In the genomic region with DNA sequence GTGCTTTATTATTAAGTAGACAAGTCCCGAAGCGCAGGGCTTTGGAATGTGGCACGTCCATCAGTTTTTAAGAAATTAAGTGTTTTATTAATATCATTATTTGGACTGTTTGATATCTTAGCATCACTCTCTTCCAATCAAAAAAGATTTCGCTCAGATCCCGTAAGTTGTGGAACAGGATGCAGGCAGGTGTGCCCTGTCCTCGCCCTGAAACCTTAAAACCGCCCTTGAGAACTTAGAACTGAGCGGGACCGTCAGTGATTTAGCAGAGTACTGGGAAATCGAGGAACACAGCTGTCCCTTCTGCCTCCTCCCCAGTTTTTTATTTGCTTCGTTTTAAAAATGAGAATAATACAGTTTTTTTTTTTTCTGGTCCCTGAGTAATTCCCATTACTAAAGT, we compare ENCODE assay signal across 9 mouse cellular contexts. TPM values are rescaled to one million over a fixed set of nuclear protein-coding genes. Genes with fewer than 3 reads are reported as not detected.
A peak's percentile ranks its signal among the peaks of the same experiment; 100 is the strongest.
DNase-seq lines count a peak whose midpoint lies in the region; ATAC-seq and TF ChIP-seq lines count a peak whose summit lies in the region.
"Had no signal": no experiment of that assay in that cellular context is flagged by ENCODE, and none has a peak within 500 bp of the region (broad histone marks: within the 10 kb centered on the region; RNA-seq: fewer than 3 reads in every experiment).

No protein-coding gene starts in this region.

- H3K27me3 ChIP-seq in neural tube, embryonic 12.5 days (replicated peaks), result no peaks in the 10 kb centered on the region

- WGBS in neural tube, embryonic 12.5 days, result 4% methylated on average over 11 of the region's 11 CpGs

- H3K4me1 ChIP-seq in brown adipose tissue, adult 24 weeks (ENCODE audit: control insufficient read depth, insufficient read depth, insufficient read length, low read length), result peaks cover 3% of the 10 kb centered on the region; the same call in 1 of the 2 replicates
- H3K4me1 ChIP-seq in neural tube, embryonic 12.5 days, result peaks cover 13% of the 10 kb centered on the region

- peak overlapping the region; percentile 94 for H3K27ac ChIP-seq in layer of hippocampus, adult 2 months
- H3K27ac ChIP-seq in brown adipose tissue, adult 24 weeks (replicated peaks; ENCODE audit: low read depth, low read length), result no peak overlapping the region
- H3K27ac ChIP-seq in neural tube, embryonic 12.5 days, result 0 out of 2 replicates have a peak overlapping the region, but pooled peaks have one; percentile 62

- peak overlapping the region; percentile 86 for H3K4me3 ChIP-seq in layer of hippocampus, adult 2 months
- peak overlapping the region; percentile 73 for H3K4me3 ChIP-seq in brown adipose tissue, adult 24 weeks (ENCODE audit: insufficient read depth, low read depth, low read length)
- peak overlapping the region; percentile 63 for H3K4me3 ChIP-seq in neural tube, embryonic 12.5 days

- DNase-seq in layer of hippocampus, adult 2 months (ENCODE audit: low spot score in 2 of 2), result no peak
- DNase-seq in layer of hippocampus, postnatal 10 days (ENCODE audit: low spot score in 2 of 2), result no peak
- no peak for DNase-seq in gastrocnemius, postnatal 10 days
- DNase-seq in ovary, postnatal 14 days (ENCODE audit: low spot score), result no peak
- DNase-seq in frontal cortex, postnatal 14 days (ENCODE audit: low spot score in 2 of 2), result no peak

- peak; percentile 30 for ATAC-seq in inflammation-experienced regulatory T-cells, adult 6 months
- ATAC-seq in neural tube, embryonic 12.5 days (ENCODE audit: low FRiP score, low read depth), result peak; percentile 13; the same call in 1 of the 2 replicates

- peak overlapping the region; percentile 72 for H3K4me2 ChIP-seq in neural tube, embryonic 12.5 days (replicated peaks)

- peak overlapping the region; percentile 67 for H3K9ac ChIP-seq in neural tube, embryonic 12.5 days

- H3K36me3 ChIP-seq in neural tube, embryonic 12.5 days, result peaks cover 28% of the 10 kb centered on the region

- no peaks in the 10 kb centered on the region for H3K9me3 ChIP-seq in neural tube, embryonic 12.5 days

- TF ChIP-seq CTCF in layer of hippocampus, adult 2 months (conservative IDR thresholded peaks at IDR 0.05), result no peak

RNA-seq across cellular contexts. Expression of gene Cebpzos, which starts 0.6 kb away (rescaled TPM):
- total RNA-seq in layer of hippocampus, adult 2 months (2021), result 10 to 100 TPM; 27.2 to 33.5 TPM
- 10 to 100 TPM; 27.7 to 33.4 TPM for total RNA-seq in layer of hippocampus, postnatal 10 days (2021)
- polyA plus RNA-seq in brown adipose tissue, adult 24 weeks (2012; ENCODE audit: insufficient read depth, insufficient read length, missing spikeins), result 88.0 and 93.4 TPM in 2 replicates
- polyA plus RNA-seq in inflammation-experienced regulatory T-cells, adult 6 months (2017; shearing (Covaris generic)), result 10 to 100 TPM; 80.2 to 92.9 (median 81.9) TPM
- polyA plus RNA-seq in neural tube, embryonic 12.5 days (2016; fragmentation: Nextera tagmentation; extraction: Ambion mirVana), result 101 and 107 TPM in 2 replicates
- 10 to 100 TPM; 56.3 to 65.8 TPM for total RNA-seq in gastrocnemius, postnatal 10 days (2021)

RNA-seq across cellular contexts. Expression of gene Sult6b1, which starts 10.1 kb away (rescaled TPM):
- total RNA-seq in layer of hippocampus, adult 2 months (2021), result not detected
- total RNA-seq in layer of hippocampus, postnatal 10 days (2021), result not detected
- not detected in 2 replicates for polyA plus RNA-seq in brown adipose tissue, adult 24 weeks (2012; ENCODE audit: insufficient read depth, insufficient read length, missing spikeins)
- polyA plus RNA-seq in inflammation-experienced regulatory T-cells, adult 6 months (2017; shearing (Covaris generic)), result 1 to 10 TPM in 1 of 3 experiments, under 1 TPM in 2; 0.16 to 1.0 (median 0.37) TPM
- not detected in 2 replicates for polyA plus RNA-seq in neural tube, embryonic 12.5 days (2016; fragmentation: Nextera tagmentation; extraction: Ambion mirVana)
- total RNA-seq in gastrocnemius, postnatal 10 days (2021), result not detected
- polyA plus RNA-seq: brain, embryonic 14.5 days had no signal

RNA-seq across cellular contexts. Expression of gene Cebpz, which starts 20.0 kb away (rescaled TPM):
- 10 to 100 TPM; 36.2 to 36.9 TPM for total RNA-seq in layer of hippocampus, adult 2 months (2021)
- 10 to 100 TPM; 33.6 to 33.8 TPM for total RNA-seq in layer of hippocampus, postnatal 10 days (2021)
- polyA plus RNA-seq in brown adipose tissue, adult 24 weeks (2012; ENCODE audit: insufficient read depth, insufficient read length, missing spikeins), result 23.0 and 27.2 TPM in 2 replicates
- 10 to 100 TPM; 46.4 to 85.4 (median 73.1) TPM for polyA plus RNA-seq in inflammation-experienced regulatory T-cells, adult 6 months (2017; shearing (Covaris generic))
- 58.5 and 60.1 TPM in 2 replicates for polyA plus RNA-seq in neural tube, embryonic 12.5 days (2016; fragmentation: Nextera tagmentation; extraction: Ambion mirVana)
- total RNA-seq in gastrocnemius, postnatal 10 days (2021), result 10 to 100 TPM; 19.8 to 22.7 TPM

RNA-seq across cellular contexts. Expression of gene Ndufaf7, which starts 20.0 kb away (rescaled TPM):
- 10 to 100 TPM; 53.9 to 55.4 TPM for total RNA-seq in layer of hippocampus, adult 2 months (2021)
- total RNA-seq in layer of hippocampus, postnatal 10 days (2021), result 10 to 100 TPM; 62.8 to 70.1 TPM
- 69.0 and 96.7 TPM in 2 replicates for polyA plus RNA-seq in brown adipose tissue, adult 24 weeks (2012; ENCODE audit: insufficient read depth, insufficient read length, missing spikeins)
- polyA plus RNA-seq in inflammation-experienced regulatory T-cells, adult 6 months (2017; shearing (Covaris generic)), result 10 to 100 TPM; 52.2 to 65.3 (median 64.9) TPM
- 49.5 and 51.1 TPM in 2 replicates for polyA plus RNA-seq in neural tube, embryonic 12.5 days (2016; fragmentation: Nextera tagmentation; extraction: Ambion mirVana)
- total RNA-seq in gastrocnemius, postnatal 10 days (2021), result 10 to 100 TPM; 31.1 to 31.3 TPM

RNA-seq across cellular contexts. Expression of gene Eif2ak2, which starts 34.5 kb away (rescaled TPM):
- 1 to 10 TPM; 5.4 to 6.2 TPM for total RNA-seq in layer of hippocampus, adult 2 months (2021)
- total RNA-seq in layer of hippocampus, postnatal 10 days (2021), result 10 to 100 TPM in 1 of 2 experiments, 1 to 10 TPM in 1; 6.2 to 11.1 TPM
- polyA plus RNA-seq in brown adipose tissue, adult 24 weeks (2012; ENCODE audit: insufficient read depth, insufficient read length, missing spikeins), result 10.0 and 12.0 TPM in 2 replicates
- polyA plus RNA-seq in inflammation-experienced regulatory T-cells, adult 6 months (2017; shearing (Covaris generic)), result 10 to 100 TPM; 21.4 to 37.1 (median 34.5) TPM
- 4.3 and 5.5 TPM in 2 replicates for polyA plus RNA-seq in neural tube, embryonic 12.5 days (2016; fragmentation: Nextera tagmentation; extraction: Ambion mirVana)
- 1 to 10 TPM; 8.5 to 9.5 TPM for total RNA-seq in gastrocnemius, postnatal 10 days (2021)
